In the genomic region with DNA sequence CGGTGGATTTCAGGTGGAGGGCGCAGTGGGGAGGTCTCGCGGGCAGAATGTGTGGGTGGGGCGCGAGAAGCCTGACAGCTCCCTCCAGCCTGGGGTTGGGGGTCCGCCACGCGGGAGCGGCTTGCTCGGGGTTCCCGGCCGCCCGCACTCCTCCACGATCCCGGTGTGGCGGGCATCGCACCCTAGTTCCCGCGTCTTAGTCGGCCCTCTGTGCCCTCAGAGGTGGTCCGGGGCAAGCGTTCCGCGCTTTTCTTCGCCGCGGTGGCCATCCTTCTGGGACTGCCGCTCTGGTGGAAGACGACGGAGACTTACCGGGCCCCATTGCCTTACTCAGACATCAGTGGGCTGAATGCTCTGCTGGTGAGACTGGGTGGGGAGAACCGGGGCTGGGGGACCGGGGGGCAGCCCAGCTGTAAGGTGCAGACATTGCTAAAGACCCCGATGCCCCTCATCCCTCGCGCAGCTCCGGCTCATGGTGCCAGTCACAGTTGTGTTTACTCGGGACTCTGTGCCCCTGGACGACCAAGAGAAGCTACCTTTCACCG, we compare ENCODE assay signal across 8 mouse cellular contexts. TPM values are rescaled to one million over a fixed set of nuclear protein-coding genes. Genes with fewer than 3 reads are reported as not detected.
DNase-seq lines count a peak whose midpoint lies in the region; ATAC-seq and TF ChIP-seq lines count a peak whose summit lies in the region.

No protein-coding gene starts in this region.

- 0 out of 2 replicates have a peak, but pooled peaks cover 5% of the 10 kb centered on the region for H3K36me3 ChIP-seq in lung, embryonic 14.5 days (ENCODE audit: insufficient read depth)
- no peaks in the 10 kb centered on the region for H3K36me3 ChIP-seq in intestine, embryonic 16.5 days (ENCODE audit: control insufficient read depth, insufficient read depth, low read length)
- no peaks in the 10 kb centered on the region for H3K36me3 ChIP-seq in neural tube, embryonic 14.5 days (ENCODE audit: control insufficient read depth, insufficient read depth, low read length)

- TF ChIP-seq POLR2A in embryonic fibroblast, embryonic 13.5 days (IDR thresholded peaks at IDR 0.05; ENCODE audit: low read depth, low read length), result no peak

- DNase-seq in lung, embryonic 14.5 days, result no peak
- no peak for DNase-seq in lung, postnatal 14 days
- no peak for DNase-seq in layer of hippocampus, adult 18-20 months (ENCODE audit: low spot score in 2 of 2)
- no peak for DNase-seq in B cell, adult 2 months
- DNase-seq in natural killer cell, adult 2 months (ENCODE audit: low spot score in 2 of 2), result no peak

- under 1% methylated on average over 39 of the region's 41 CpGs for WGBS in lung, embryonic 14.5 days
- 1% methylated on average over 40 of the region's 41 CpGs for WGBS in intestine, embryonic 16.5 days
- WGBS in neural tube, embryonic 14.5 days, result 1% methylated on average over 40 of the region's 41 CpGs

- no peak for TF ChIP-seq CTCF in lung, embryonic 14.5 days (IDR thresholded peaks at IDR 0.05; ENCODE audit: low read depth)
- no peak for TF ChIP-seq CTCF in embryonic fibroblast, embryonic 13.5 days (IDR thresholded peaks at IDR 0.05; ENCODE audit: borderline replicate concordance, insufficient read depth, low read length)

- peak overlapping the region; percentile 82 for H3K4me2 ChIP-seq in lung, embryonic 14.5 days
- H3K4me2 ChIP-seq in intestine, embryonic 16.5 days (ENCODE audit: low read depth, low read length), result peak overlapping the region; percentile 83
- peak overlapping the region; percentile 93 for H3K4me2 ChIP-seq in neural tube, embryonic 14.5 days (ENCODE audit: low read depth, low read length)

- peak overlapping the region; percentile 84 for H3K9ac ChIP-seq in lung, embryonic 14.5 days
- peak overlapping the region; percentile 87 for H3K9ac ChIP-seq in intestine, embryonic 16.5 days (ENCODE audit: low read depth, low read length)
- peak overlapping the region; percentile 77 for H3K9ac ChIP-seq in neural tube, embryonic 14.5 days (replicated peaks; ENCODE audit: low read depth, low read length)

- no peaks in the 10 kb centered on the region for H3K27me3 ChIP-seq in lung, embryonic 14.5 days (ENCODE audit: insufficient read depth, low read length)
- no peaks in the 10 kb centered on the region for H3K27me3 ChIP-seq in intestine, embryonic 16.5 days (replicated peaks; ENCODE audit: control insufficient read depth, insufficient read depth, low read length)
- no peaks in the 10 kb centered on the region for H3K27me3 ChIP-seq in neural tube, embryonic 14.5 days (ENCODE audit: control insufficient read depth, insufficient read depth, low read length)

- no peak overlapping the region for H3K27ac ChIP-seq in lung, embryonic 14.5 days (ENCODE audit: low read depth)
- H3K27ac ChIP-seq in embryonic fibroblast, embryonic 13.5 days (ENCODE audit: insufficient read depth, low read length), result no peak overlapping the region
- no peak overlapping the region for H3K27ac ChIP-seq in intestine, embryonic 16.5 days (ENCODE audit: low read length)
- H3K27ac ChIP-seq in neural tube, embryonic 14.5 days (ENCODE audit: low read depth, low read length), result no peak overlapping the region

- peak overlapping the region; percentile 87 for H3K4me3 ChIP-seq in lung, embryonic 14.5 days (ENCODE audit: low read depth, low read length)
- peak overlapping the region; percentile 64 for H3K4me3 ChIP-seq in embryonic fibroblast, embryonic 13.5 days (ENCODE audit: insufficient read depth, low read length)
- peak overlapping the region; percentile 86 for H3K4me3 ChIP-seq in intestine, embryonic 16.5 days (ENCODE audit: low read length)
- H3K4me3 ChIP-seq in neural tube, embryonic 14.5 days (ENCODE audit: low read depth, low read length), result peak overlapping the region; percentile 88

- ATAC-seq in lung, embryonic 14.5 days (ENCODE audit: insufficient read depth), result peak; percentile 72; the same call in 1 of the 2 replicates
- ATAC-seq in intestine, embryonic 16.5 days, result peak; percentile 69
- ATAC-seq in neural tube, embryonic 14.5 days (ENCODE audit: low read depth), result peak; percentile 75

- no peaks in the 10 kb centered on the region for H3K4me1 ChIP-seq in lung, embryonic 14.5 days (ENCODE audit: insufficient read depth)
- no peaks in the 10 kb centered on the region for H3K4me1 ChIP-seq in embryonic fibroblast, embryonic 13.5 days (ENCODE audit: control insufficient read depth, insufficient read depth, low read length)
- peaks cover 6% of the 10 kb centered on the region for H3K4me1 ChIP-seq in intestine, embryonic 16.5 days (ENCODE audit: control insufficient read depth, insufficient read depth, low read length)
- H3K4me1 ChIP-seq in neural tube, embryonic 14.5 days (ENCODE audit: control insufficient read depth, insufficient read depth, low read length), result peaks cover 10% of the 10 kb centered on the region

- H3K9me3 ChIP-seq in lung, embryonic 14.5 days (ENCODE audit: low read depth, low read length), result no peaks in the 10 kb centered on the region
- H3K9me3 ChIP-seq in intestine, embryonic 16.5 days (ENCODE audit: control insufficient read depth, low read length), result no peaks in the 10 kb centered on the region
- no peaks in the 10 kb centered on the region for H3K9me3 ChIP-seq in neural tube, embryonic 14.5 days (ENCODE audit: control insufficient read depth, low read length)

RNA-seq across cellular contexts. Expression of gene Pigs, which starts 0.4 kb away (rescaled TPM):
- 69.9 and 76.0 TPM in 2 replicates for polyA plus RNA-seq in lung, embryonic 14.5 days (2014; fragmentation: Nextera tagmentation; extraction: Ambion mirVana)
- polyA plus RNA-seq in embryonic fibroblast, embryonic 13.5 days (2011; ENCODE audit: insufficient read length, low read depth, missing spikeins), result 62.1 and 65.0 TPM in 2 replicates
- 92.9 and 93.1 TPM in 2 replicates for polyA plus RNA-seq in intestine, embryonic 16.5 days (2015; fragmentation: Nextera tagmentation; extraction: Ambion mirVana)
- polyA plus RNA-seq in neural tube, embryonic 14.5 days (2014; fragmentation: Nextera tagmentation; extraction: Ambion mirVana), result 71.4 and 80.0 TPM in 2 replicates
- 10 to 100 TPM; 59.0 to 62.0 TPM for total RNA-seq in layer of hippocampus, adult 18-20 months (2021)

RNA-seq across cellular contexts. Expression of gene Aldoc, which starts 5.8 kb away (rescaled TPM):
- 4.4 and 5.0 TPM in 2 replicates for polyA plus RNA-seq in lung, embryonic 14.5 days (2014; fragmentation: Nextera tagmentation; extraction: Ambion mirVana)
- 2.8 and 5.3 TPM in 2 replicates for polyA plus RNA-seq in embryonic fibroblast, embryonic 13.5 days (2011; ENCODE audit: insufficient read length, low read depth, missing spikeins)
- 33.3 and 34.0 TPM in 2 replicates for polyA plus RNA-seq in intestine, embryonic 16.5 days (2015; fragmentation: Nextera tagmentation; extraction: Ambion mirVana)
- 245 and 350 TPM in 2 replicates for polyA plus RNA-seq in neural tube, embryonic 14.5 days (2014; fragmentation: Nextera tagmentation; extraction: Ambion mirVana)
- 100 to 1,000 TPM; 856 to 892 TPM for total RNA-seq in layer of hippocampus, adult 18-20 months (2021)

RNA-seq across cellular contexts. Expression of gene Unc119, which starts 14.7 kb away (rescaled TPM):
- 36.8 and 43.1 TPM in 2 replicates for polyA plus RNA-seq in lung, embryonic 14.5 days (2014; fragmentation: Nextera tagmentation; extraction: Ambion mirVana)
- 14.4 and 19.2 TPM in 2 replicates for polyA plus RNA-seq in embryonic fibroblast, embryonic 13.5 days (2011; ENCODE audit: insufficient read length, low read depth, missing spikeins)
- 29.5 and 29.9 TPM in 2 replicates for polyA plus RNA-seq in intestine, embryonic 16.5 days (2015; fragmentation: Nextera tagmentation; extraction: Ambion mirVana)
- 74.8 and 91.5 TPM in 2 replicates for polyA plus RNA-seq in neural tube, embryonic 14.5 days (2014; fragmentation: Nextera tagmentation; extraction: Ambion mirVana)
- total RNA-seq in layer of hippocampus, adult 18-20 months (2021), result 10 to 100 TPM; 33.0 to 33.5 TPM

RNA-seq across cellular contexts. Expression of gene Spag5, which starts 27.3 kb away (rescaled TPM):
- 54.2 and 59.8 TPM in 2 replicates for polyA plus RNA-seq in lung, embryonic 14.5 days (2014; fragmentation: Nextera tagmentation; extraction: Ambion mirVana)
- 22.6 and 35.1 TPM in 2 replicates for polyA plus RNA-seq in embryonic fibroblast, embryonic 13.5 days (2011; ENCODE audit: insufficient read length, low read depth, missing spikeins)
- polyA plus RNA-seq in intestine, embryonic 16.5 days (2015; fragmentation: Nextera tagmentation; extraction: Ambion mirVana), result 23.4 and 27.3 TPM in 2 replicates
- 3.4 and 3.5 TPM in 2 replicates for polyA plus RNA-seq in neural tube, embryonic 14.5 days (2014; fragmentation: Nextera tagmentation; extraction: Ambion mirVana)
- total RNA-seq in layer of hippocampus, adult 18-20 months (2021), result 1 to 10 TPM; 5.7 to 7.1 TPM

RNA-seq across cellular contexts. Expression of gene BC030499, which starts 37.9 kb away (rescaled TPM):
- 0.45 and 0.66 TPM in 2 replicates for polyA plus RNA-seq in lung, embryonic 14.5 days (2014; fragmentation: Nextera tagmentation; extraction: Ambion mirVana)
- polyA plus RNA-seq in embryonic fibroblast, embryonic 13.5 days (2011; ENCODE audit: insufficient read length, low read depth, missing spikeins), result 0.45 and 0.63 TPM in 2 replicates
- 0.32 TPM in 1 of 2 replicates, not detected in the other for polyA plus RNA-seq in intestine, embryonic 16.5 days (2015; fragmentation: Nextera tagmentation; extraction: Ambion mirVana)
- polyA plus RNA-seq in neural tube, embryonic 14.5 days (2014; fragmentation: Nextera tagmentation; extraction: Ambion mirVana), result 0.08 and 0.30 TPM in 2 replicates
- 1 to 10 TPM; 7.4 TPM for total RNA-seq in layer of hippocampus, adult 18-20 months (2021)
